Mouse (Mus musculus) left cerebral cortex, adult 18-20 months (tissue): ENCODE data around the gene Tbc1d7. TPM values are rescaled to one million over a fixed set of nuclear protein-coding genes. Genes with fewer than 3 reads are reported as not detected.

ENCODE experiments used
- DNase-seq, 2 experiments: peaks; one replicate each; pipeline ENCODE4 v3.0.0; 2021 to 2022; ENCODE audit warnings: low spot score in 2 of 2, mixed read lengths in 1 of 2
- total RNA-seq, 2 experiments: library from RNA; stranded (reverse); gene quantifications; 2 replicates each; pipeline ENCODE4 v1.2.3; 2021

Gene Tbc1d7
- total RNA-seq, 2 experiments from 2014 or later = 27.6 to 28.2 TPM

- no peak for DNase-seq
Measured at GRCm38 (mm10) chr13:43197187-43197586, 25.9 kb upstream of the Tbc1d7 start.

- DNase-seq = no peak
Measured at GRCm38 (mm10) chr13:43196000-43196399, 24.7 kb upstream of the Tbc1d7 start.

- no peak for DNase-seq
Measured at GRCm38 (mm10) chr13:43193932-43194331, 22.6 kb upstream of the Tbc1d7 start.

- DNase-seq = no peak
Measured at GRCm38 (mm10) chr13:43193266-43193665, 22.0 kb upstream of the Tbc1d7 start.

- DNase-seq = peak; percentile 69 to 79
Measured at GRCm38 (mm10) chr13:43191741-43192192, 20.5 kb upstream of the Tbc1d7 start.

GRCm38 (mm10) chr13:43191290-43191689 is 20.0 kb upstream of the Tbc1d7 start:
- DNase-seq = no peak

- no peak for DNase-seq
Measured at GRCm38 (mm10) chr13:43187736-43188135, 16.4 kb upstream of the Tbc1d7 start.

GRCm38 (mm10) chr13:43183248-43184055 is 12.2 kb upstream of the Tbc1d7 start:
- DNase-seq = no peak

- DNase-seq = peak; percentile 85 to 90
Measured at GRCm38 (mm10) chr13:43182465-43183201, 11.3 kb upstream of the Tbc1d7 start.

- no peak for DNase-seq
Measured at GRCm38 (mm10) chr13:43181104-43181503, 9.8 kb upstream of the Tbc1d7 start.

- DNase-seq = no peak
Measured at GRCm38 (mm10) chr13:43177317-43177716, 6.0 kb upstream of the Tbc1d7 start.

- DNase-seq = no peak
Measured at GRCm38 (mm10) chr13:43176676-43177075, 5.4 kb upstream of the Tbc1d7 start.

GRCm38 (mm10) chr13:43173262-43173661 is 2.0 kb upstream of the Tbc1d7 start:
- peak; percentile 84 to 85 for DNase-seq

- DNase-seq = no peak
Measured at GRCm38 (mm10) chr13:43172036-43172713, 874 bp upstream of the Tbc1d7 start.

GRCm38 (mm10) chr13:43167721-43168120 is 3.6 kb downstream of the Tbc1d7 start:
- no peak for DNase-seq

- DNase-seq = no peak
Measured at GRCm38 (mm10) chr13:43159429-43159828, 11.9 kb downstream of the Tbc1d7 start.

- DNase-seq = no peak
Measured at GRCm38 (mm10) chr13:43158281-43158680, 13.0 kb downstream of the Tbc1d7 start.

- no peak for DNase-seq
Measured at GRCm38 (mm10) chr13:43157370-43157769, 13.9 kb downstream of the Tbc1d7 start.

- no peak for DNase-seq
Measured at GRCm38 (mm10) chr13:43152005-43152520, 19.2 kb downstream of the Tbc1d7 start.

GRCm38 (mm10) chr13:43149661-43150060 is 21.6 kb downstream of the Tbc1d7 start:
- DNase-seq = no peak

GRCm38 (mm10) chr13:43148692-43149091 is 22.6 kb downstream of the Tbc1d7 start:
- DNase-seq = no peak
